21 mouse cellular contexts compared by ENCODE assay signal in the genomic region with DNA sequence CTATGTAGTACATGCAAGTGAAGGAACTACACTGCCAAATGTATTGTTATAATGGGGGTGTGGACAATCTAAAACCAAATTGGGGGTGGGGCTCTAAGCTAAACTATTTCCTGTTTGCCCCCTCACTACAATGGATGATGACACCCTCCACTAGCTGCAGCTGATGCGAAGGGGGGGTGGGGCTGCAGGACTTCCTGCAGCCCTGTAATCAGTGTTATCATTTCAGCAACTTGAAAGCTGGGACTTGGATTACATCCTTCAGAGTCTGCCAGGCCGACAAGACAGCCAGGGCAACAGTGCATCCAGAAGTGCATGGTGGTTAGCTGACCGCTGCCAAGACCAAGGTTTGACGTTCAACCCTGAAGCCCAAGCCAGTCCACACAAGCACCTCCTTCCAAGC. TPM values are rescaled to one million over a fixed set of nuclear protein-coding genes. Genes with fewer than 3 reads are reported as not detected.
A peak's percentile ranks its signal among the peaks of the same experiment; 100 is the strongest.
DNase-seq lines count a peak whose midpoint lies in the region; ATAC-seq and TF ChIP-seq lines count a peak whose summit lies in the region.
"Had no signal": no experiment of that assay in that cellular context is flagged by ENCODE, and none has a peak within 500 bp of the region (broad histone marks: within the 10 kb centered on the region; RNA-seq: fewer than 3 reads in every experiment).

No protein-coding gene starts in this region.

- H3K27ac ChIP-seq in kidney, embryonic 16.5 days (ENCODE audit: low read length), result no peak overlapping the region
- H3K27ac ChIP-seq in gastrocnemius, adult 2 months, result no peak overlapping the region
- no peak overlapping the region for H3K27ac ChIP-seq in hindbrain, embryonic 14.5 days
- H3K27ac ChIP-seq: hindbrain, embryonic 15.5 days; liver, embryonic 15.5 days; midbrain, embryonic 12.5 days had no signal

- DNase-seq in kidney, adult 11 months, result no peak
- DNase-seq in 416B (ENCODE audit: low read depth) (peak; percentile 34), ES-CJ7 (ENCODE audit: low read depth, low spot score) (peak; percentile 21)
- DNase-seq in lung, adult 2 months, result peak; percentile 17
- no peak for DNase-seq in gastrocnemius, adult 2 months
- no peak for DNase-seq in hindbrain, embryonic 14.5 days (ENCODE audit: low spot score)
- DNase-seq in ovary, postnatal 14 days (ENCODE audit: low spot score), result no peak
- DNase-seq: cerebellum, adult 11 months; gastrocnemius, postnatal 36 days; right cerebral cortex, postnatal 4 days had no signal

- no peaks in the 10 kb centered on the region for H3K36me3 ChIP-seq in kidney, embryonic 16.5 days (ENCODE audit: insufficient read depth, low read length)
- H3K36me3 ChIP-seq in hindbrain, embryonic 14.5 days (replicated peaks; ENCODE audit: control insufficient read depth, insufficient read depth), result peaks cover 5% of the 10 kb centered on the region; the same call in 1 of the 2 replicates
- H3K36me3 ChIP-seq: liver, embryonic 15.5 days; midbrain, embryonic 12.5 days had no signal

- no peaks in the 10 kb centered on the region for H3K27me3 ChIP-seq in kidney, embryonic 16.5 days (ENCODE audit: insufficient read depth, low read length)
- no peaks in the 10 kb centered on the region for H3K27me3 ChIP-seq in hindbrain, embryonic 14.5 days (ENCODE audit: control insufficient read depth, insufficient read depth, low read length)
- H3K27me3 ChIP-seq: CH12.LX; hindbrain, embryonic 15.5 days; liver, embryonic 15.5 days; midbrain, embryonic 12.5 days had no signal

- ATAC-seq in kidney, embryonic 16.5 days (ENCODE audit: low FRiP score, low TSS enrichment), result 0 out of 2 replicates have a peak, but pooled peaks have one; percentile 35
- ATAC-seq in hindbrain, embryonic 14.5 days (ENCODE audit: low FRiP score), result no peak
- ATAC-seq: forebrain, embryonic 16.5 days had no signal

- no peaks in the 10 kb centered on the region for H3K4me1 ChIP-seq in kidney, embryonic 16.5 days (ENCODE audit: insufficient read depth, low read length)
- peaks cover 13% of the 10 kb centered on the region for H3K4me1 ChIP-seq in lung, adult 2 months (ENCODE audit: control insufficient read depth, insufficient read depth, low read length)
- no peaks in the 10 kb centered on the region for H3K4me1 ChIP-seq in hindbrain, embryonic 14.5 days (replicated peaks; ENCODE audit: control insufficient read depth, insufficient read depth, low read length)
- H3K4me1 ChIP-seq: hindbrain, embryonic 15.5 days; midbrain, embryonic 12.5 days had no signal

- no peaks in the 10 kb centered on the region for H3K9me3 ChIP-seq in kidney, embryonic 16.5 days (ENCODE audit: low read length)
- H3K9me3 ChIP-seq in hindbrain, embryonic 14.5 days (ENCODE audit: control insufficient read depth, low read length), result no peaks in the 10 kb centered on the region
- H3K9me3 ChIP-seq: hindbrain, embryonic 15.5 days; liver, embryonic 15.5 days; midbrain, embryonic 12.5 days had no signal

- 66% methylated on average over 4 of the region's 4 CpGs for WGBS in kidney, embryonic 16.5 days
- 51% methylated on average over 4 of the region's 4 CpGs for WGBS in lung, adult 2 months
- 86% methylated on average over 4 of the region's 4 CpGs for WGBS in hindbrain, embryonic 14.5 days

- no peak overlapping the region for H3K4me2 ChIP-seq in kidney, embryonic 16.5 days (replicated peaks; ENCODE audit: low read depth, low read length)
- no peak overlapping the region for H3K4me2 ChIP-seq in hindbrain, embryonic 14.5 days (replicated peaks)
- H3K4me2 ChIP-seq: hindbrain, embryonic 15.5 days; liver, embryonic 15.5 days; midbrain, embryonic 12.5 days had no signal

- TF ChIP-seq POLR2A in lung, adult 2 months (IDR thresholded peaks at IDR 0.05; ENCODE audit: borderline replicate concordance, extremely low read depth, low read depth, low read length), result peak; percentile 62; the same call in 1 of the 2 replicates

- H3K4me3 ChIP-seq in kidney, embryonic 16.5 days (ENCODE audit: low read length), result no peak overlapping the region
- H3K4me3 ChIP-seq in lung, adult 2 months (replicated peaks; ENCODE audit: extremely low read depth, low read depth, low read length), result no peak overlapping the region
- no peak overlapping the region for H3K4me3 ChIP-seq in gastrocnemius, adult 2 months
- H3K4me3 ChIP-seq in hindbrain, embryonic 14.5 days (replicated peaks; ENCODE audit: low read length), result no peak overlapping the region
- H3K4me3 ChIP-seq: hindbrain, embryonic 15.5 days; liver, embryonic 15.5 days; midbrain, embryonic 12.5 days had no signal

- TF ChIP-seq CTCF in lung, adult 2 months (IDR thresholded peaks at IDR 0.05; ENCODE audit: insufficient read depth, low read length), result no peak
- TF ChIP-seq CTCF in gastrocnemius, adult 2 months (IDR thresholded peaks at IDR 0.05), result no peak

- intact Hi-C loops in gastrocnemius, adult 2 months (cut with DNase I), result no loop called here

- H3K9ac ChIP-seq in kidney, embryonic 16.5 days (replicated peaks; ENCODE audit: low read length), result no peak overlapping the region
- H3K9ac ChIP-seq in hindbrain, embryonic 14.5 days, result no peak overlapping the region
- H3K9ac ChIP-seq: hindbrain, embryonic 15.5 days; liver, embryonic 15.5 days; midbrain, embryonic 12.5 days had no signal

RNA-seq across cellular contexts. Expression of a gene that starts 7.6 kb away (rescaled TPM):
- 76.8 and 81.3 TPM in 2 replicates for polyA plus RNA-seq in kidney, embryonic 16.5 days (2015; fragmentation: Nextera tagmentation; extraction: Ambion mirVana)
- 55.9 and 58.6 TPM in 2 replicates for polyA plus RNA-seq in lung, adult 2 months (2012; rRNA removed)
- 10 to 100 TPM; 12.8 to 16.7 TPM for total RNA-seq in gastrocnemius, adult 2 months (2021)
- 55.9 and 58.5 TPM in 2 replicates for polyA plus RNA-seq in hindbrain, embryonic 14.5 days (2014; fragmentation: Nextera tagmentation; extraction: Ambion mirVana)

RNA-seq across cellular contexts. Expression of a gene that starts 26.0 kb away (rescaled TPM):
- polyA plus RNA-seq in kidney, embryonic 16.5 days (2015; fragmentation: Nextera tagmentation; extraction: Ambion mirVana), result 0.06 TPM in 1 of 2 replicates, not detected in the other
- polyA plus RNA-seq in lung, adult 2 months (2012; rRNA removed), result not detected in 2 replicates
- total RNA-seq in gastrocnemius, adult 2 months (2021), result not detected
- polyA plus RNA-seq in hindbrain, embryonic 14.5 days (2014; fragmentation: Nextera tagmentation; extraction: Ambion mirVana), result not detected in 2 replicates
- total RNA-seq: adrenal gland, postnatal 36 days; common myeloid progenitor, adult 5-6 weeks; gastrocnemius, postnatal 36 days; layer of hippocampus, adult 18-20 months; left cerebral cortex, postnatal 36 days had no signal
- polyA plus RNA-seq: forebrain, embryonic 16.5 days; hindbrain, embryonic 15.5 days; liver, embryonic 15.5 days; midbrain, embryonic 12.5 days; stomach, embryonic 16.5 days had no signal

RNA-seq across cellular contexts. Expression of a gene that starts 33.1 kb away (rescaled TPM):
- 171 and 187 TPM in 2 replicates for polyA plus RNA-seq in kidney, embryonic 16.5 days (2015; fragmentation: Nextera tagmentation; extraction: Ambion mirVana)
- polyA plus RNA-seq in lung, adult 2 months (2012; rRNA removed), result 75.8 and 79.6 TPM in 2 replicates
- 10 to 100 TPM; 10.5 to 13.7 TPM for total RNA-seq in gastrocnemius, adult 2 months (2021)
- polyA plus RNA-seq in hindbrain, embryonic 14.5 days (2014; fragmentation: Nextera tagmentation; extraction: Ambion mirVana), result 122 and 133 TPM in 2 replicates

RNA-seq across cellular contexts. Expression of a gene that starts 35.5 kb away (rescaled TPM):
- polyA plus RNA-seq in kidney, embryonic 16.5 days (2015; fragmentation: Nextera tagmentation; extraction: Ambion mirVana), result 12.5 and 15.0 TPM in 2 replicates
- polyA plus RNA-seq in lung, adult 2 months (2012; rRNA removed), result 73.2 and 81.3 TPM in 2 replicates
- total RNA-seq in gastrocnemius, adult 2 months (2021), result not detected
- 4.2 and 4.7 TPM in 2 replicates for polyA plus RNA-seq in hindbrain, embryonic 14.5 days (2014; fragmentation: Nextera tagmentation; extraction: Ambion mirVana)
- total RNA-seq: adrenal gland, postnatal 36 days; CH12.LX; common myeloid progenitor, adult 5-6 weeks; gastrocnemius, postnatal 36 days; layer of hippocampus, adult 18-20 months; left cerebral cortex, postnatal 36 days had no signal
- polyA plus RNA-seq: midbrain, embryonic 12.5 days had no signal

RNA-seq across cellular contexts. Expression of a gene that starts 41.7 kb away (rescaled TPM):
- polyA plus RNA-seq in kidney, embryonic 16.5 days (2015; fragmentation: Nextera tagmentation; extraction: Ambion mirVana), result 117 and 123 TPM in 2 replicates
- 108 and 117 TPM in 2 replicates for polyA plus RNA-seq in lung, adult 2 months (2012; rRNA removed)
- total RNA-seq in gastrocnemius, adult 2 months (2021), result 1 to 10 TPM; 5.2 to 7.4 TPM
- 147 and 154 TPM in 2 replicates for polyA plus RNA-seq in hindbrain, embryonic 14.5 days (2014; fragmentation: Nextera tagmentation; extraction: Ambion mirVana)

Comparison
In these comparisons a context has a peak if more than half of its experiments do, and no peak if none do; other contexts are left out.
1. DNase-seq: peak in 416B (single experiment), ES-CJ7 (single experiment) and lung, adult 2 months (single experiment); none in kidney, adult 11 months (single experiment), gastrocnemius, adult 2 months (single experiment), hindbrain, embryonic 14.5 days (single experiment) and ovary, postnatal 14 days (single experiment).